Mouse (Mus musculus) regulatory T cell (primary cell): Measurements from ENCODE around the gene Tmem161b.
"Not testable (repeated sequence)": the region's sequence is repeated elsewhere in the genome, so short reads cannot be mapped to it uniquely, and the experiment has no call there.

Source experiments
- in situ Hi-C: fragments of 300-600 bp; cut with MboI, MseI; formaldehyde crosslinking; loops from one replicate; pipeline ENCODE4 v1.15.1; 2025; ENCODE audit warnings: high pct_unique_total_duplicates

Tmem161b gene

DNA sequence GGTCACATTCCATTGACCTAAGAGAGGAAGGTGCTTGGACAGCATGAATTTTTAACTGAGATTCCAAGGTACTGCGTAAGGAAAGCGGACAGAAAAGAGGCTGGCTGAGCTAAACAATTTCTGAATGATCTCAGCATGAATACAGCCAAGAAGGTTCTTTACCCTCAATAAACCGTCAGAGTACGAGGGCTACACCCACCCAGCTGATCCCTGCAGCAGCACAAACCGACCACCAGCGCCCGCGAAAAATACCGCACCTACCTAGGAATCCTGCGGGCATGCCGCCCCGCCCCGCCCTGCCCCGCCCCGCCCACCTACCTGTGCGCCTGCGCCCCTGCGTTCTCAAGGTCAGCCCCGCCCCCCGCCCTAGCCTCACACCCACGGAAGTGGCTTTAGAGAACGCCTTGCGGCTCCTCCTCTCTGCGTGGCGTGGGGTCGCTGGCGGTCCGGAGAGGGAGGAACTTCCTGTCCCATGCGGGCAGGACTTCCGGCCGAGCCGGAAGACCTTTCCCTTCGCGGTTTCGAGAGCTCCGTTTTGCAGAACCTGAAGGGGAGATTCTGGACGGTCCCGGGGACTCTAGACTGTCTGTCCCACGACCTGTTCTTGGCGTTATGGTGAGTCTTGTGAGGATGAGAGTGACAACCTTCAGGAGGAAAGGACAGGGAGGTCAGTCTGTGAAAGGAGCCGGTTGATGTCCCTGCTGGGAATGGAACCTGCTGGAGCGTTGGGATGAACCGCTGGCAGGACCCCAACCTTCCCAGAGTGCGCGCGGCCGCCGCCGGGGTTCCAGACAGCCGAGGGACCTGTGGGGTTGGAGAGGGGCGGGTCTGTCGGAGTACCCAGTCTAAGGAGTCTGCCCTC lies at the start of gene Tmem161b:
Gene Tmem161b, plus strand, starts transcription at position 477 of the 862 bp plus-strand sequence.
- in situ Hi-C loops, result no loop called here

DNA sequence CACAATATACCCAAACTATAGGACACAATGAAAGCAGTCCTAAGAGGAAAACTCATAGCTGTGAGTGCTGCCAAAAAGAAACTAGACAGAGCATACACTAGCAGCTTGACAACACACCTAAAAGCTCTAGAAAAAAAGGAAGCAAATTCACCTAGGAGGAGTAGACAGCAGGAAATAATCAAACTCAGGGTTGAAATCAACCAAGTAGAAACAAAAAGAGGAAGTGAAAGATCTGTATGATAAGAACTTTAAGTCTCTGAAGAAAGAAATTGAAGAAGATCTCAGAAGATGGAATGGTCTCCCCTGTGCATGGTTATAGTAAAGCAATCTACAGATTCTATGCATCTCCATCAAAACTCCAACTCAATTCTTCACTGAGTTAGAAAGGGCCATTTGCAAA lies 36.3 kb upstream of the Tmem161b start:
- in situ Hi-C loops, result not testable (repeated sequence)

DNA sequence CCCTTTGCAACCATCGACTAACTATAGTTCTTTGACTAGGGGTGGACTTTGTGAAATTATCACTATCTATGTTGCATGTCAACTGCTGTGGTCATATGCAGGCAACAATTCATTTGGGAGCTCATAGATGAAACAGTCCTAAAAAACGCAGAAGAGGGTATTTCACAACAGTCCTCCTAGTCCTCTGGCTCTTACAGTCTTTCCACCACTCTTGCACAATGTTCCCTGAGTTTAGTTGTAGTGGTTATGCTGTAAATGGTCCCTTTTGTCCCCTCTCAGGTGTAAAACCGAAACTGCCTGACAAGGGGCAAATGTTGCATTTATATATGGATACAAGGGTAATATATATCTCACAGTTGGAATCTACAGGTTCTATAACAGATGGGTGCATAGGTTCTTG lies 29.4 kb upstream of the Tmem161b start:
- in situ Hi-C loops, result no loop called here

DNA sequence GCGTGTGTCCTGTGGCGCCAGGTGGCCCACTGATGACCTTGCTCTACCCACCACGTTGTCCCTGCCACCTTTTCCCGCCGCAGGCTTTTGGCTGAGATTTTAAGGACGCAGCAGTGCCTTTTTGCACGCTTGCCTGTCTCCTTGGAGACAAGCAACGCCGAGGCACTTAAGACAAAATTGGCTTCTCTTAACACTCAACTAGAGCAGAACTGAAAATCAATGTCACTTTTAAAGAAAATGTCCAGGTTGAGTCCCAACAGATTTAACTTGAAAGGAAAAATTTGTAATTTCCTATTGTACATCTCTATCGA lies 541 bp downstream of the Tmem161b start:
- in situ Hi-C loops, result no loop called here

DNA sequence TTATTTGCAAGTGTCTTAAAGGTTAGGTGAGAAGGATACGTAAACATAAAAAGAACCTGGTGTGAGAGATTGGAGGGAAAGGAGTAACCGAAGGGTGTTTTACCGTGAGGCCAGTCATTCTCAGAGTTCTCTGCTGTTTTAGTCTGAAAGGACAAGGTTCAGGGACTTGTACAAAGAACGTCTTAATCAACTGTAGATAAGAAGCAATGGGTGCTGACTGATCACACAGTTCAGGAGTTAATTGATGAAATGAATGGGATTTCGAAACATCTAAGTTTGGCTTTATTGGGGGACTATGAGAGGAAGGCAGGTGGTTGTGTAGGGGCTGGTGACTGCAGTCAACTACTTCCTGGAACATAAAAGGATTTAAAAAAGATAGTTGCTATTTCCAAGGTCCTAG lies 922 bp downstream of the Tmem161b start:
- in situ Hi-C loops, result no loop called here

DNA sequence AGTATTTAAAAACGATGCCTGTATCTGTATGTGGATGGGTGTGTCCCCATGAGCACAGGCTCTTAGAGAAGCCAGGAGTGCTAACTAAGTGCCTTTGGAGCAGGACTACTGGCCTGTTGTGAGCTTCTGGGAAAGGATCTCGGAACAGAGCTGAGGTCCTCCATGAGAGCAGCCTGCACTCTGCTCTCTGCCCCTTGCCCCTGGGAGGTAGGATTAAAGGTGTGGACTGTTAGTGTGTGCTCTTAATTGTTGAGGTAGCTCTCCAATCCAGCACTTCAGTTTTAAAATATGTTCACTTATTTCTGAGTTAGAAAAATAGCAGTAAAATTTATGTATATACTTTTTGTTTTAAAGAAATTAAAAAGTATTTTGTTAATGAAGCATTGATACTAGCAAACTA lies 11.9 kb downstream of the Tmem161b start:
- in situ Hi-C loops, result loop anchor here (25.0 kb wide), 1 partner anchor 1803 kb away; the partner anchor contains the start of gene Cox7c

DNA sequence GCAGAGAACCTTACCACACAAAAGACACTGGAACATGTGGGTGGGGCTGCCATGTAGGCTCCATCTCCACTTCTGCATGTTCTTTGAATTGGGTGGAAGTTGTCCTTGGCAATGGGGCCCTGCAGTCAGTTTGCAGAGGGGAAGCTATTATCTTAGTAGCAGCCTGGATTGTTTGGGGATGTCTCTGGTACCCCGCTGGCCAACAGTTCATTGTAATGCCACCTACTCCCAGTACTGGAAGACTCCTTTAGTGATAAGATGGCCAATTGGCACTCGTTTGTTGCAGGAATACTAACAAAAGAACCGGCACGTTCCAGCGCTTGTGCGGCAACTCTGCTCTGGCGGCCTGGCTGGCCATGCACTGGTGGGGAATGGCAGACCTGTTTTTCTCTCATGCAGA lies 14.7 kb downstream of the Tmem161b start:
- in situ Hi-C loops, result loop anchor here (25.0 kb wide), 1 partner anchor 1801 kb away; the partner anchor contains the start of gene Cox7c

DNA sequence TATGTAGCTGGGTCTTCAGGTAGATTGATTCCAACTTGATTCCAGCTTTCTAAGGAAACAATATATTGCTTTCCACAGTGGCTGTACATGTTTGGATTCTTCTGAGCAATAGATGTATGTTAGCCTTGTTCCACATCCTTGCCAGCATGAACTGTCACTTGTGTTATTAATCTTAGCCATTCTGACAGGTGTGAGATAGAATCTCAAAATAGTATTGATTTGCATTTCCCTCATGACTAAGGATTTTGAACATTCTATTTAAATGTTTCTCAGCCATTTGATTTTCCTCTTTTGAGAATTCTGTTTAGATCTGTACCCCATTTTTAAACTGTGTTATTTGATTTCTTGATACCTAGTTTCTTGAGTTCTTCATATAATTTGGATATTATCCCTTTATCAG lies 16.1 kb downstream of the Tmem161b start:
- in situ Hi-C loops, result loop anchor here (25.0 kb wide), 1 partner anchor 1799 kb away; the partner anchor contains the start of gene Cox7c

DNA sequence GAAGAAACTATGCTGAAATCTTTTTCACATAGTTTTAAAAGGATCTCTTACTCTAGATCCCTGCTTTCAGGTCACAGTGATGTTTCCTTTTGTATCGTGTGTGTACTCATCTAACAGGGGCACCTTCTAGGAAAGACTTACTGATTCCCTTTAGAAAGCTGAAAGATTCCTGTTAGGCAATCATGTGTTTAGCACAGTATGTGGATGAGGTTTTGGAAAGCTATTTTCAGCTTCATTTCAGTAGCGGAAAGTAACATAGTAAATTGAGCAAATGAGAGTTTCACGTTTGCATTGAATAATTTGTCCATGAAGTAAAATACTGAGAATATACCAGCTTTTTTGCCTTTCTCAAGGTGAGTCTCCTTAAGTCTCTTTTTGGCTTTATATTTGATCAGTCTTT lies 26.0 kb downstream of the Tmem161b start:
- in situ Hi-C loops, result loop anchor here (25.0 kb wide), 1 partner anchor 1789 kb away; the partner anchor contains the start of gene Cox7c

DNA sequence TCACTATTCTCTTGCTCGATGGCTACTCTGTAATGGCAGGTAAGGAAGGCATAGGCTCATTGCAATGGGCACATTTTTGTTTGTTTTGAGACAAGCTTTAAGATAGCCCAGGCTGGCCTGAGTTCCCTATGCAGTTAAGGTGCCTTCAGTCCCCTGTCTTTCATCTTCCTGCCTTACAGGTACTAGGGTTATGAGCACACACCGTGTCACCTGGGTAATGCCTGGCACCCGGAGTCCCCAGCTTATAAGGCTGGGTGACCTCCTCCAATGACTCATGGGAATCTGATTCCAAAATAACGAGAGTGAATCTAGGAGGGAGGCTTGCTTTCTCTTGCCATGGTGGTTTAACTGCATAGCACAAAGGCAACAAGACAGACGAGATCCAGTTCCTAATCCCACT lies 29.2 kb downstream of the Tmem161b start:
- in situ Hi-C loops, result no loop called here

DNA sequence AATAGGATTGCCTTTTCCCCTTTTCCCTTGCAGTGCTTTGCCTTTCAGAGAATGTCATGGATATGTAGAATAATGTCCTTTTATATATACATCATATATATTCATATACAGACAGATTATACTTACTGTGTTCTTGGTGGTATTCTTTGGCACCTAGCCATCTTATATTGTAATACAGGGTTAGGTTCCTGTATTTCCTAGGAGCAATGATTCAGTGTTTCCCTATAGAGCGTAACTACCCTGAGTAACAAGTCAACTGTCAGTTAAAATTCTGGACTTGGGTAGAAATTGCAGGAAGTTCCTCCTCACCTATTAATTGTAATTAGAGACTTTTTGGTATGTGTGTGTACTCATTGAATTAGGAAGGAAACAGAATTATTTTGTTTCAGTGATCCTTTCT lies 33.0 kb downstream of the Tmem161b start:
- in situ Hi-C loops, result no loop called here

DNA sequence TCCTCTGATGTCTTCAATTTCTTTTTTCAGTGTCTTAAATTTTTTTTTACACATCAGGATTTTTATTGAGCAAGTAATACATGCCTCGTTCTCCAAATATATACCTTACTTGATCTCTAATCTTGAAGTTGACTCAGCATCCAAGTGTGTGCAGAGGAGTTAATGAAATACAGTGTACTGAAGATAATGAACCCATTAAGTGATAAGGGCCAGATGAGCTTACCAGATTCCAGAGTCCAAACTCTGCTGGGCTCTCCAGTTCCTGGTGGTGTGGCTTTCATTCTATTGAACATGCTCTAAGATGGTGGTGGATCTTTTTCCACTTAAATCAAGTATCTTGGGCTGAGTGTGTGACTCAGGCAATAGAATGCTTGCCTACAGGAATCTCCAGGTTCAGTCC lies 42.3 kb downstream of the Tmem161b start:
- in situ Hi-C loops, result not testable (repeated sequence)

DNA sequence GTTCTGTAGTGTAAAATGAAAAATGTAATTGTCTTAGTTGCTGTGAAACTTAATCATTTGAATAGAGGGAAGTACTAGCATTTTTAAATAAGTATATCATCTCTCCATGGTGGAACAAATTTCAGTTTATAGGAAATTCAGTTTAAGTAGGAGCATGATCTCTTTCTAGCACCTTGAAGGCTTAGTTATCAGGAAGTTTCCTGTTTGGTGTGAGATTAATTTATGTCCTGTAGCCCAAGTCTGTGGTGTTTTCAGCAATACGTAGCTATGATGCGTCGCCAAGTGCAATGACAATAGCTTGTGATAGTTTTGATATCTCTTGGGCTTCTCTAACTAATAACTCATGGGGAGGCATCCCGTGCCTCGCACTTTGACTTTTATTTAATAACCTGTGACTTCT lies 54.1 kb downstream of the Tmem161b start:
- in situ Hi-C loops, result no loop called here

DNA sequence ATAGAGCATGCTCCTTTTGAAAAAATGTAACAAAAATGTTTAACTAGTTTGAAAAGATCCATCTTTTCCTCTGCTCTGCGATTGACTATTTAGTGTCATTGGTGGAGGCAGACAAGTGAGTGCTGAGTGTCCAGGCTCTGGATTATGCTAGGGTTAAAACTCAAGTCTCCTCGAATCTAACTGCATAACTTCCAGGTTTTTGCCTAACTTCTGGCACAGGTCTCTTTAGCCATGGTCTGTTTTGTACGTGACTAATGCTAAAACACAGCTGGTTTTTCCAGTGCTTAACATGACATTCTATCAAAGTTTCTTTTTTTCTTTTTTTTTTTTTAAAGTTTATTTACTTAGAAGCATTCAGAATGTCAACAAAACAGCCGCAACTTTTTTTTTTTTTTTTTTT lies 58.3 kb downstream of the Tmem161b start:
- in situ Hi-C loops, result no loop called here

DNA sequence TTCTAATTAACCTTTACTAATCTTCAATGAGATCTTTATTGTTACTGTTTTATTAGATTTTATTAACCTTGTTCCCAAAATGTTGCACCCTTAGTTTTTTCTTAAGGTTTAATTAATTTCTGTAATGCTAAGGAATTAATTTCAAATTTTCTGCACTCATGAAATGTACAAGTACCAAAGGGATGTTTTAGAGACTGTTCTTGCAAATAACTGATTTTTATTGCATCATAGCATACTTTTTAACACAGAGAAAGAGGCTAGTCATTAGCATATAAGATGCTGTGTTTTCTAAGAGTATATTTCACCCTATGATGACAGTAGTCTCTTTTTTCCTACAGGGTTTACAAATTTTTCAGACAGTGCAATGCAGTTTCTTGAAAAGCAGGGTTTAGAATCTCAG lies 60.9 kb downstream of the Tmem161b start:
- in situ Hi-C loops, result no loop called here

DNA sequence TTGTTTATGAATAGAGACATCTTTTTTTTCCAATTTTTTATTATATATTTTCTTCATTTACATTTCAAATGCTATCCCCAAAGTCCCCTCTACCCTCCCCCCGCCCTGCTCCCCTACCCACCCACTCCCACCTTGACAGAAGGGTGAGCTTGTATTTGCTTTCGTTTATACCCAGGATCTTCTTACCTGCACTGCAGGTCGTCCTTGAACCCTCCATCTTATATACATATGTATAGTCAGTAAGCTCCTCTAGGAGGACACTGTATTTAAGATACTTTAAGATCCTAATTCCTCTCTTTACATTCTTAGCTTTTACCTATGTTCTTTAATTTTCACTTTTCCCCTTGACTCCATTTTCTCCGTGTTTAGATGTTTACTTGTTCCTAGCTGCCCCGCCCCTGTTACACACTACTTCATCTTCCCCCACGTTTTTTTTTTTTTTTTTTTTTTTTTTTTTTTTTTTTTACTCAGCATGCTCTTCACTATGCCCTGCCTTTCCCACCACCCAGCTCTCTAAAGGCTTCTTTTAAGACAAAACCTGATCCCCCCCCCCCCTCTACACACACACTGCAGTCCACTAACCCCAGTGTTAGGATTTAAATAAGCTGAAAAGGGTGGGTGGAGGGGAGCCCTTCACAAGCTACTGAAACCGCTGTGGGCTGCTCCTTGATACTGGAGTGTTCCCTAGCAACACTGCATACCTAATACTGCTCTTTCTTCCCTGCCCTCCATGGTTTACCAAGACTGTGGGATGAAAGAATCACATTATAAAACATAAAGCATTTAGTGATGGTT lies 62.9 kb downstream of the Tmem161b start:
- in situ Hi-C loops, result no loop called here

DNA sequence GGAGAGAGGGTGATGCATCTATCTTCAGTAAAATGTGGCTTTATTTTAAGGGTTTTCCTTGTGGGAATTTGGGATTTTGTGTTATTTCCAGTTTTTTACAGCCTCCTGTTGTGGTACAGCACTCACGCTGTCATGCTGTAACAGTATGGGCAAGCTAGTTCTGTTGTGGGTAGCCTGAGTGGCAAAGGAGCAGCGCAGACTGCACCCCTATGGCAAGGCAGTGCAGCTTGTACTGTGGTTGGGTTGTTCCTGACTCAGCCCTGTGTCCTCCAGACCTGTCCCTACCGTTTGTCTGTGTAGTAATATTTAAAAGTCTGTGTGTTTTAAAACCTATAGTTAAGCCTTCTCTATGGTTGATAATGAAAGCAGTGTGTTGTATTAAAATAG lies 63.5 kb downstream of the Tmem161b start:
- in situ Hi-C loops, result no loop called here

DNA sequence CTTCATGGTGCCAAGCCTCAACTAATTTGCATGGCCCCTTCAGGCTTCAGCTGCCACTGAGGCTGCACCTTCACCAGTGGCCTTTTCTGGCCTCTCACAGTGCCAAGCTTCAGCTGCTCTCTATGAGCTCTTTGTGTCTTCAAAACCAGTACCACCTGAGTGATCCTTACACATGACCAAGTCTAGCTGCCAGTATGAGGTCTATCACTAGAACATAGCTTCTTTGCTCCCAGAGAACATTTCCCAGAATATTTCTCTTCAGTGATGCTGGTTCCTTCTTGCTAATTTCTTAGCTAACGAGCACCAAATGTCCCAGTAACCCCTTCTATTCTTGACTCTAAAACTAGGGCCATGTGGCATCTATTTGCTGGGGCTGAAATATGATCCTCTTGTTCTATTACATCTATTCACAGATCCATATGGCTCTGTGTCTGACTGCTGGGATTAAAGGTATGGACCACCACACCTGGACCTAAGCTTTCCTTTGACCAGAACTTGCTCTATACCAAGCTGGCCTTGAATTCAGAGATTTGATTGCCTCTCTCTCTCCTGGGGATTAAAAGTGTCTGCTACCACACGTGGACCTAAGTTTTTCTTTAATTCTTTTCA lies 77.5 kb downstream of the Tmem161b start:
- in situ Hi-C loops, result no loop called here

DNA sequence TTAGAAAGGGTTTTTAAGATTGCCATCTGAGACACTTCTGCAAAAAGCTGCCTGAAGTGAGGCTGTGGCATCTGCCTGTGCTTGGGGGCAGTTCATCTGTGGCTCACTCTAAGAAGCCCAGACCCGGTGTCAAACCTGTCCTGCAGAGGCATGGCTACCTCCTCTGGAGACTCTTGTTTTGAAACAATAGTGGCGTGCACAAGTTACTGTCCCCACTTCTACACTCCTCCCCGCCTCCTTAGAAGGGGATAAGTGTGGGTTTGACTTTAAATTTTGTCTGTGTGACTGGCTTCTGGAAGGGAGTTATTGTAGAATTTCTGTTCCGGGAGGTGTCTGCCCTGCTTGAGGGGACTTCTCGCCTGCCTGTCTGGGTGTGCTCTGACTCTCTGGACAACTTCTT lies 121.2 kb downstream of the Tmem161b start:
- in situ Hi-C loops, result no loop called here

DNA sequence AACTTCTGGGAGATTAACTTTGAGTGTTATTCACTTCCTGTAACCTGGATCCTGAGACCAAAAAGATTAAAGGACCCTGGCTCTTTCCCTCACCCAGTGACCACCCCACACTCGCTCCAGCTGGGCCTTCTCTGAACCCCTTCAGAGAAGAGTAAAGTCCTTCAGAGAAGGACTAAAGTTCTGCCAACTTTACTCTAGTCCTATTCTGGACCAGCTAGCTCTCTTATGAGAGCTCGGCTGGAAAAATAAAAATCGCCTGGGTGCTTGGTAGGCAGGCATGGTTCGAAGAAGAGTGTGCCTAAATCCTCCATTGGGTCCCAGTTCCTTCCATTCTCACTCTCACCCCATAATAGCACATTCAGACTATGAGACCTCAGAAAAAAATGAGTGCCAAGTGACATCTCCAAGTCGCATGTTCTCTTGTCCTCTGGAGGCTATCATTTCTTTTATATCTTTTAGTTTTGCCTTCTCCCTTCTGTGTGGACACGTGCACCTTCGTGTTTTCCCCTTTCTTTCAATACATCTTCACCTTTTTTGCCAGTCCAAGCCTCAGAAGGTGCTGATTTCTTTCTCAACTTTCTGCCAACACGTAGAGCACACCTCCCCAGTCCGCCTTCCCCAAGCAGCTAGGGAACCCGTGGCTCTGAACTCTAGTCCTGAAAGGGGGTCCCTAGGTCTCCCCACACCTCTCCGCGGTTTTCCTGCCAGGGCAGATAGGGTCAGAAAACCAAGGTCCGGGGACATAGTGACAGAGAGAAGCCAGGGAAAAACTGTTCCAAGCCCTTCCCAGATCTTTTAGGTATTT lies 121.8 kb downstream of the Tmem161b start:
- in situ Hi-C loops, result no loop called here

DNA sequence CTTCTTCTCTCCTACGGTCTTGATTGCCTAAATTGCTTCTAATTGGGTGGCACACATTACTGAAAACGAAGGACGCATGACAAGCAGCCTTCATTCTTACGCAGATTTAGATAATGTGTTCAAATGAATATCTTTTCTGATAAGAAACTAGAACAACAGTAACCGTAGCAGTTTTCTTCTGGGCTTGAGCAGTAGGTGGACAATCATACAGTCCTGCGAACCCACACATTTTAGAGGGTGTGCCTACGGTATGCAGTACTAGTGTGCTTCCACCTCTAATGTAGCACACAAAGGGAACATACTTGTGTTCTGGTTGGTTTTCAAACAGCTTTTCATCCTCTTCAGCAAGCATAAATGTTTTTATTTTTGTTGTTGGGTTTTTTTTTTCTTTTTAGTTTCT lies 122.6 kb downstream of the Tmem161b start:
- in situ Hi-C loops, result no loop called here

DNA sequence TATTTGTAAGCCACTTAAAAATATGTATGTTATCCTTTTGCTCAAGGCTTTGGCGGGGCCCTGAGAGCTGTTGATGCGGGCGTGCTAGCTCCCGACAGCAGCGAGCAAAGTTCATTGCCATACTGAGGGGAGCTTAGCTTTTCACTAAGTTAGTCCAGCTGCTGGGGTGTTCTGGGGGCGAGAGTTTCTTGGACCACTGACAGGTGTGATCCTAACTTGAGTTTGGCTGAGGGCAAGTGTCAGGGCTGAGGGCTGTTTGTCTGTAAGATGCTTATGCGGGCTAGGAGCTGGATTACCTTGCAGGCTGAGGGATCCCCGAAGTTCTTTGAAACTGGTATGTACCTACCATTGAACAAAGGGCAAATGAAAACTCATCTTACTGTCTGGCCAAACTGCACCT lies 123.0 kb downstream of the Tmem161b start:
- in situ Hi-C loops, result no loop called here
